Mouse (Mus musculus): ENCODE results near the gene Zfp872. TPM values are rescaled to one million over a fixed set of nuclear protein-coding genes. Genes with fewer than 3 reads are reported as not detected.

The Zfp872 gene
- polyA plus RNA-seq, 1 experiment from 2014 or later: 0.29 TPM

- ATAC-seq: no peak
- WGBS: 70% methylated on average over 34 of the region's 34 CpGs
These were observed 30.2 kb upstream of the Zfp872 start for GRCm38 (mm10) chr9:22157516-22158265.

GRCm38 (mm10) chr9:22161299-22161698, 26.6 kb upstream of the Zfp872 start:
- H3K9ac ChIP-seq: no peak overlapping the region
- peaks cover 11% of the 10 kb centered on the region for H3K4me1 ChIP-seq (replicated peaks)
- H3K9me3 ChIP-seq: no peaks in the 10 kb centered on the region
- no peak overlapping the region for H3K4me3 ChIP-seq (replicated peaks)
- no peaks in the 10 kb centered on the region for H3K27me3 ChIP-seq (replicated peaks)
- H3K4me2 ChIP-seq (replicated peaks): no peak overlapping the region
- no peak for ATAC-seq
- no peaks in the 10 kb centered on the region for H3K36me3 ChIP-seq
- peak overlapping the region; percentile 40 for H3K27ac ChIP-seq
- WGBS: 38% methylated on average over 6 of the region's 6 CpGs

More at GRCm38 (mm10) chr9:22157516-22158265, 30.2 kb upstream of the Zfp872 start:
- peak overlapping the region; percentile 63 for H3K4me3 ChIP-seq (replicated peaks)
- peak overlapping the region; percentile 73; the same call in 1 of the 2 replicates for H3K9ac ChIP-seq
- H3K27ac ChIP-seq: no peak overlapping the region
- H3K27me3 ChIP-seq (replicated peaks): no peaks in the 10 kb centered on the region
- no peaks in the 10 kb centered on the region for H3K36me3 ChIP-seq
- no peaks in the 10 kb centered on the region for H3K9me3 ChIP-seq
- peaks cover 16% of the 10 kb centered on the region for H3K4me1 ChIP-seq (replicated peaks)
- H3K4me2 ChIP-seq (replicated peaks): peak overlapping the region; percentile 82

- Histone ChIP-seq H3K27me3 (replicated peaks) (no peaks in the 10 kb centered on the region), H3K4me3 (replicated peaks) (no peak overlapping the region), H3K4me1 (replicated peaks) (peaks cover 8% of the 10 kb centered on the region), H3K36me3 (no peaks in the 10 kb centered on the region), H3K27ac (peak overlapping the region; percentile 54), H3K4me2 (replicated peaks) (no peak overlapping the region; the same call in 1 of the 2 replicates), H3K9ac (no peak overlapping the region), H3K9me3 (no peaks in the 10 kb centered on the region)
- 74% methylated on average over 9 of the region's 9 CpGs for WGBS
- peak; percentile 15 for ATAC-seq
These were observed 25.6 kb upstream of the Zfp872 start for GRCm38 (mm10) chr9:22162305-22162704.

GRCm38 (mm10) chr9:22162912-22163311, 25.0 kb upstream of the Zfp872 start:
- H3K4me3 ChIP-seq (replicated peaks): no peak overlapping the region
- H3K27me3 ChIP-seq (replicated peaks): no peaks in the 10 kb centered on the region
- H3K27ac ChIP-seq: no peak overlapping the region
- no peaks in the 10 kb centered on the region for H3K36me3 ChIP-seq
- no peaks in the 10 kb centered on the region for H3K9me3 ChIP-seq
- peaks cover 2% of the 10 kb centered on the region for H3K4me1 ChIP-seq (replicated peaks)
- no peak for ATAC-seq
- no peak overlapping the region for H3K4me2 ChIP-seq (replicated peaks)
- WGBS: 82% methylated on average over 7 of the region's 7 CpGs
- no peak overlapping the region for H3K9ac ChIP-seq

- H3K4me3 ChIP-seq (replicated peaks): peak overlapping the region; percentile 59
- H3K27ac ChIP-seq: no peak overlapping the region
- peak overlapping the region; percentile 65 for H3K9ac ChIP-seq
- H3K4me2 ChIP-seq (replicated peaks): peak overlapping the region; percentile 99
- no peaks in the 10 kb centered on the region for H3K27me3 ChIP-seq (replicated peaks)
- H3K4me1 ChIP-seq (replicated peaks): no peaks in the 10 kb centered on the region; the same call in 1 of the 2 replicates
- ATAC-seq: peak; percentile 39; the same call in 1 of the 2 replicates
- WGBS: 3% methylated on average over 53 of the region's 54 CpGs
- H3K36me3 ChIP-seq: no peaks in the 10 kb centered on the region
- no peaks in the 10 kb centered on the region for H3K9me3 ChIP-seq
These were observed 22.9 kb upstream of the Zfp872 start for GRCm38 (mm10) chr9:22164711-22165668.

GRCm38 (mm10) chr9:22165964-22166363, 21.9 kb upstream of the Zfp872 start:
- 53% methylated on average over 6 of the region's 6 CpGs for WGBS

GRCm38 (mm10) chr9:22166686-22167085, 21.2 kb upstream of the Zfp872 start:
- Histone ChIP-seq H3K27ac (no peak overlapping the region), H3K4me2 (replicated peaks) (no peak overlapping the region), H3K4me1 (replicated peaks) (no peaks in the 10 kb centered on the region; the same call in 1 of the 2 replicates), H3K27me3 (replicated peaks) (no peaks in the 10 kb centered on the region), H3K36me3 (no peaks in the 10 kb centered on the region), H3K9me3 (no peaks in the 10 kb centered on the region), H3K4me3 (replicated peaks) (no peak overlapping the region), H3K9ac (no peak overlapping the region)
- no peak for ATAC-seq
- 86% methylated on average over 10 of the region's 10 CpGs for WGBS

More at GRCm38 (mm10) chr9:22165964-22166363, 21.9 kb upstream of the Zfp872 start:
- Histone ChIP-seq H3K4me2 (replicated peaks) (no peak overlapping the region), H3K36me3 (no peaks in the 10 kb centered on the region), H3K4me1 (replicated peaks) (no peaks in the 10 kb centered on the region; the same call in 1 of the 2 replicates), H3K9ac (no peak overlapping the region), H3K9me3 (no peaks in the 10 kb centered on the region), H3K4me3 (replicated peaks) (no peak overlapping the region), H3K27me3 (replicated peaks) (no peaks in the 10 kb centered on the region), H3K27ac (no peak overlapping the region)
- ATAC-seq: no peak

GRCm38 (mm10) chr9:22167751-22168150, 20.1 kb upstream of the Zfp872 start:
- 95% methylated on average over 4 of the region's 4 CpGs for WGBS
- ATAC-seq: no peak
- no peaks in the 10 kb centered on the region for H3K36me3 ChIP-seq

GRCm38 (mm10) chr9:22169327-22169726, 18.6 kb upstream of the Zfp872 start:
- Histone ChIP-seq H3K4me2 (replicated peaks) (no peak overlapping the region), H3K4me3 (replicated peaks) (no peak overlapping the region), H3K36me3 (no peaks in the 10 kb centered on the region), H3K4me1 (replicated peaks) (no peaks in the 10 kb centered on the region; the same call in 1 of the 2 replicates), H3K9me3 (no peaks in the 10 kb centered on the region), H3K27me3 (replicated peaks) (no peaks in the 10 kb centered on the region), H3K9ac (no peak overlapping the region), H3K27ac (no peak overlapping the region)
- no peak for ATAC-seq
- 93% methylated on average over 11 of the region's 11 CpGs for WGBS

More at GRCm38 (mm10) chr9:22167751-22168150, 20.1 kb upstream of the Zfp872 start:
- no peak overlapping the region for H3K4me3 ChIP-seq (replicated peaks)
- H3K9ac ChIP-seq: no peak overlapping the region
- H3K9me3 ChIP-seq: no peaks in the 10 kb centered on the region
- H3K27ac ChIP-seq: no peak overlapping the region
- no peaks in the 10 kb centered on the region for H3K27me3 ChIP-seq (replicated peaks)
- no peaks in the 10 kb centered on the region; the same call in 1 of the 2 replicates for H3K4me1 ChIP-seq (replicated peaks)
- H3K4me2 ChIP-seq (replicated peaks): no peak overlapping the region

GRCm38 (mm10) chr9:22172318-22172717, 15.6 kb upstream of the Zfp872 start:
- no peaks in the 10 kb centered on the region for H3K4me1 ChIP-seq (replicated peaks)
- H3K4me3 ChIP-seq (replicated peaks): no peak overlapping the region
- H3K4me2 ChIP-seq (replicated peaks): no peak overlapping the region
- no peaks in the 10 kb centered on the region for H3K36me3 ChIP-seq
- H3K9me3 ChIP-seq: no peaks in the 10 kb centered on the region; the same call in 1 of the 2 replicates
- no peak overlapping the region for H3K9ac ChIP-seq
- WGBS: 91% methylated on average over 4 of the region's 4 CpGs
- H3K27ac ChIP-seq: no peak overlapping the region
- no peaks in the 10 kb centered on the region for H3K27me3 ChIP-seq (replicated peaks)
- ATAC-seq: no peak

GRCm38 (mm10) chr9:22196412-22196811, 8.5 kb downstream of the Zfp872 start:
- peaks cover 12% of the 10 kb centered on the region; the same call in 1 of the 2 replicates for H3K9me3 ChIP-seq
- WGBS: 26% methylated on average over 5 of the region's 5 CpGs
- no peak overlapping the region; the same call in 1 of the 2 replicates for H3K4me2 ChIP-seq (replicated peaks)
- H3K9ac ChIP-seq: no peak overlapping the region
- no peak overlapping the region for H3K4me3 ChIP-seq (replicated peaks)
- no peaks in the 10 kb centered on the region for H3K4me1 ChIP-seq (replicated peaks)
- no peaks in the 10 kb centered on the region for H3K27me3 ChIP-seq (replicated peaks)
- no peak overlapping the region for H3K27ac ChIP-seq
- no peaks in the 10 kb centered on the region; the same call in 1 of the 2 replicates for H3K36me3 ChIP-seq
- ATAC-seq: peak; percentile 97

GRCm38 (mm10) chr9:22213785-22214194, 25.9 kb downstream of the Zfp872 start:
- Histone ChIP-seq H3K27ac (no peak overlapping the region), H3K4me1 (replicated peaks) (no peaks in the 10 kb centered on the region), H3K4me2 (replicated peaks) (no peak overlapping the region), H3K9ac (no peak overlapping the region), H3K4me3 (replicated peaks) (no peak overlapping the region), H3K36me3 (no peaks in the 10 kb centered on the region), H3K27me3 (replicated peaks) (no peaks in the 10 kb centered on the region), H3K9me3 (no peaks in the 10 kb centered on the region)
- peak; percentile 88 for ATAC-seq
- 44% methylated on average over 2 of the region's 2 CpGs for WGBS

Measured in intestine, embryonic 15.5 days (tissue).